Mouse (Mus musculus) CD4-positive, CD25-positive, alpha-beta regulatory T cell, adult 9 weeks (primary cell): ENCODE results near the gene Gm5458. TPM values are rescaled to one million over a fixed set of nuclear protein-coding genes. Genes with fewer than 3 reads are reported as not detected.

Experiments
- polyA plus RNA-seq: library from polyadenylated mRNA; unstranded; fragments of 100-300 nt; shearing (Covaris generic); gene quantifications from one replicate; pipeline ENCODE4 v1.2.1, GENCODE M21; 2017

Gm5458 gene
- polyA plus RNA-seq = not detected

DNA sequence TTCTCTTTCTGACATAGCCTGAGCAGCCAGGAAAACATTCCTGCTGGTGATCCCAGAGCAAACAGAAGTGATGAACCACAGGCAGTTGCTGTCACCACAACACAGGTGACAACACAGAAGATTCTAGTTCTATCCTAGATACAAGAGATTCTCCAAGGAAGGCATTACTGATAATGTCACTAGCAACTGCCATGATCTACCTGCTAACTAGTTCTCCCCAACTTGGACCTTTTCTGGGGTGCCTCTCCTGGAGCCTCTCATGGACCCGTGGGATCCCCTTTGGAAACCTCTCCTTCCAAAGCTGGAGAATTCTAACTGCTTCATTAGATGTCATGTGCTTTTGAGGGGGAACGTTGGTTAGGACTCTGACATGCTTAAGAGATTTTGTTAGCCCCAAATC is at the start of gene Gm5458:
Gene Gm5458, minus strand, starts transcription at position 101 of the 400 bp plus-strand sequence.

DNA sequence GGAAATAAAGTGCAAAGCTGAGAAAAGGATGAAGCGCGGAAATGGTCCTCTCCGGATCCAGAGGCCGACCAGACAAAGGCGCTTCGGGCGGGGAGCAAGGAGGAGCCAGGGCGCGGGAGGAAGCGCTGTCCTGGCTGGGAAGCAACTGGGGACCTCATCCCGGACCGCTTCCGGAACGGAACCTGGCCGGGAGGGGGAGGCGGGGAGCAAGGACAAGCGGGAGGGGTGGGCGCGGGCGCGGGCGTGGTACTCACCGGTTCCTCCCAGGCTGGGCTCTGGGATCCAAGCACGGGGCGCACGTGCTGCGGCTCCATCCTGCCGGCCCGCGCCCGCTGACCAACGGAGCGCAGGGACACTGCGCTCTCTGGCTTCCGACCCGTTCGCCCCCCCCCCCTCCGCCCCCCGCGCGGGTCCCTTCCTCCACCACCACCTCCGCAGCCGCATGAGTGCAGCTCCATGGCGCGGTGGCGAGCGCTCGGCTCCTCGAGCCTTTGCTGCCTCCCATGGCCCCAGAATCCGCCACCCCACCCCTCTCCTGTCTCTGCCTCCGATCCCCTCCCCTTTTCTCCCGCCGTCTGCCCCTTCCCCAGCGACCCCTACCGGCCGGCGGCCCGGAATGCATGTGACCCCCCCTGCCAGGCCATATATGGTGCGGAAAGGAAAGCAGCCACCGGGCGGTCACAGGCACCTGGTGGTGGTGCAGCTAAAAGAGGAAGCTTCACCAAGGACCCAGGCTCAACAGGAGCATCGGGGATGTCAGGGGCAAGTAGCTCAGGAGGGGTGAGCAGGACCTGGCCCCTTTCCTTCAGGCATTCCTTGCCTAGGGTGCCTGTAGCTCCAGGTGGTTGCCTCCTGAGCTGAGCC is 17.3 kb downstream of the Gm5458 start, which contains the start of gene Gm2237:
Gene Gm2237, minus strand, starts transcription at position 332 of the 864 bp plus-strand sequence.

DNA sequence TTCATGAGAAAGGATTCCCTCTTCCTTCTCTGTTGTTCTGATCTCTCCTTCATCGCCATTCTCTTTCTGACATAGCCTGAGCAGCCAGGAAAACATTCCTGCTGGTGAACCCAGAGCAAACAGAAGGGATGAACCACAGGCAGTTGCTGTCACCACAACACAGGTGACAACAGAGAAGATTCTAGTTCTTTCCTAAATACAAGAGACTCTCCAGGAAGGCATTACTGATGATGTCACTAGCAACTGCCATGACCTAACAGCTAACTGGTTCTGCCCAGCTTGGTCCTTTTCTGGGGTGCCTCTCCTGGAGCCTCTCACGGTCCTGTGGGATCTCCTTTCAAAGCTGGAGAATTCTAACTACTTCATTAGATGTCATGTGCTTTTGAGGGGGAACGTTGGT is 52.5 kb downstream of the Gm5458 start, which contains the start of gene Gm2244:
Gene Gm2244, minus strand, starts transcription at position 101 of the 400 bp plus-strand sequence.

Other genes with a start within 250 kb of the Gm5458 start
- gene Gm21738, start 183.7 kb downstream of the Gm5458 start, polyA plus RNA-seq = 9.9 TPM
- 0.20 TPM for gene Gm2244, start 52.6 kb downstream of the Gm5458 start, polyA plus RNA-seq
- gene Gm2237, start 17.4 kb downstream of the Gm5458 start, polyA plus RNA-seq = 5.9 TPM
- 2.6 TPM for gene Nid2, start 148.7 kb upstream of the Gm5458 start, polyA plus RNA-seq
- 98.5 TPM for gene Rtraf, start 221.2 kb upstream of the Gm5458 start, polyA plus RNA-seq